Mouse (Mus musculus): Measurements from ENCODE around the gene Mcee. TPM values are rescaled to one million over a fixed set of nuclear protein-coding genes. Genes with fewer than 3 reads are reported as not detected.
A peak's percentile ranks its signal among the peaks of the same experiment; 100 is the strongest.

Mcee gene
- polyA plus RNA-seq, 1 experiment from 2014 or later: 74.6 TPM

GRCm38 (mm10) chr7:64391479-64391878 is 928 bp upstream of the Mcee start:
- Histone ChIP-seq H3K9me3 (ENCODE audit: control insufficient read depth, low read depth, low read length) (no peaks in the 10 kb centered on the region), H3K4me1 (ENCODE audit: control insufficient read depth, insufficient read depth, low read length) (peaks cover 2% of the 10 kb centered on the region; the same call in 1 of the 2 replicates), H3K27me3 (ENCODE audit: control insufficient read depth, insufficient read depth, low read length) (no peaks in the 10 kb centered on the region), H3K27ac (ENCODE audit: low read length) (no peak overlapping the region; the same call in 1 of the 2 replicates), H3K9ac (replicated peaks; ENCODE audit: low read depth, low read length) (peak overlapping the region; percentile 51), H3K36me3 (ENCODE audit: control insufficient read depth, insufficient read depth, low read length) (peaks cover 13% of the 10 kb centered on the region; the same call in 1 of the 2 replicates), H3K4me2 (replicated peaks; ENCODE audit: low read depth, low read length) (peak overlapping the region; percentile 81), H3K4me3 (ENCODE audit: low read depth, low read length) (peak overlapping the region; percentile 74)
- 3% methylated on average over 8 of the region's 8 CpGs for WGBS
- no peak for ATAC-seq (ENCODE audit: insufficient number of reproducible peaks, insufficient read depth, low FRiP score, low read depth)

GRCm38 (mm10) chr7:64392819-64393151 is 378 bp downstream of the Mcee start:
- H3K36me3 ChIP-seq (ENCODE audit: control insufficient read depth, insufficient read depth, low read length): peaks cover 12% of the 10 kb centered on the region; the same call in 1 of the 2 replicates
- peak overlapping the region; percentile 69; the same call in 1 of the 2 replicates for H3K27ac ChIP-seq (ENCODE audit: low read length)
- H3K9me3 ChIP-seq (ENCODE audit: control insufficient read depth, low read depth, low read length): no peaks in the 10 kb centered on the region
- H3K4me3 ChIP-seq (ENCODE audit: low read depth, low read length): peak overlapping the region; percentile 74
- peak; percentile 59; the same call in 1 of the 2 replicates for ATAC-seq (ENCODE audit: insufficient number of reproducible peaks, insufficient read depth, low FRiP score, low read depth)
- H3K4me1 ChIP-seq (ENCODE audit: control insufficient read depth, insufficient read depth, low read length): peaks cover 2% of the 10 kb centered on the region; the same call in 1 of the 2 replicates
- H3K27me3 ChIP-seq (ENCODE audit: control insufficient read depth, insufficient read depth, low read length): no peaks in the 10 kb centered on the region
- peak overlapping the region; percentile 58 for H3K4me2 ChIP-seq (replicated peaks; ENCODE audit: low read depth, low read length)
- peak overlapping the region; percentile 80 for H3K9ac ChIP-seq (replicated peaks; ENCODE audit: low read depth, low read length)
- WGBS: under 1% methylated on average over 15 of the region's 15 CpGs

- no peak overlapping the region for H3K9ac ChIP-seq (replicated peaks; ENCODE audit: low read depth, low read length)
- no peaks in the 10 kb centered on the region for H3K4me1 ChIP-seq (ENCODE audit: control insufficient read depth, insufficient read depth, low read length)
- H3K9me3 ChIP-seq (ENCODE audit: control insufficient read depth, low read depth, low read length): no peaks in the 10 kb centered on the region
- WGBS: 88% methylated on average over 1 of the region's 1 CpGs
- no peak overlapping the region for H3K4me2 ChIP-seq (replicated peaks; ENCODE audit: low read depth, low read length)
- ATAC-seq (ENCODE audit: insufficient number of reproducible peaks, insufficient read depth, low FRiP score, low read depth): no peak
- no peak overlapping the region for H3K27ac ChIP-seq (ENCODE audit: low read length)
- no peak overlapping the region for H3K4me3 ChIP-seq (ENCODE audit: low read depth, low read length)
- peaks cover 3% of the 10 kb centered on the region for H3K36me3 ChIP-seq (ENCODE audit: control insufficient read depth, insufficient read depth, low read length)
- H3K27me3 ChIP-seq (ENCODE audit: control insufficient read depth, insufficient read depth, low read length): no peaks in the 10 kb centered on the region
These were observed 8.3 kb downstream of the Mcee start for GRCm38 (mm10) chr7:64400725-64401124.

GRCm38 (mm10) chr7:64402452-64402851 is 10.0 kb downstream of the Mcee start:
- Histone ChIP-seq H3K4me3 (ENCODE audit: low read depth, low read length) (no peak overlapping the region), H3K4me2 (replicated peaks; ENCODE audit: low read depth, low read length) (no peak overlapping the region), H3K9me3 (ENCODE audit: control insufficient read depth, low read depth, low read length) (no peaks in the 10 kb centered on the region), H3K27me3 (ENCODE audit: control insufficient read depth, insufficient read depth, low read length) (no peaks in the 10 kb centered on the region), H3K9ac (replicated peaks; ENCODE audit: low read depth, low read length) (no peak overlapping the region), H3K36me3 (ENCODE audit: control insufficient read depth, insufficient read depth, low read length) (peaks cover 3% of the 10 kb centered on the region), H3K4me1 (ENCODE audit: control insufficient read depth, insufficient read depth, low read length) (no peaks in the 10 kb centered on the region), H3K27ac (ENCODE audit: low read length) (no peak overlapping the region)
- no peak for ATAC-seq (ENCODE audit: insufficient number of reproducible peaks, insufficient read depth, low FRiP score, low read depth)
- 90% methylated on average over 4 of the region's 4 CpGs for WGBS

GRCm38 (mm10) chr7:64403989-64404388 is 11.6 kb downstream of the Mcee start:
- Histone ChIP-seq H3K27ac (ENCODE audit: low read length) (no peak overlapping the region), H3K4me2 (replicated peaks; ENCODE audit: low read depth, low read length) (no peak overlapping the region), H3K9ac (replicated peaks; ENCODE audit: low read depth, low read length) (no peak overlapping the region), H3K27me3 (ENCODE audit: control insufficient read depth, insufficient read depth, low read length) (no peaks in the 10 kb centered on the region), H3K36me3 (ENCODE audit: control insufficient read depth, insufficient read depth, low read length) (peaks cover 3% of the 10 kb centered on the region; the same call in 1 of the 2 replicates), H3K4me3 (ENCODE audit: low read depth, low read length) (no peak overlapping the region), H3K9me3 (ENCODE audit: control insufficient read depth, low read depth, low read length) (no peaks in the 10 kb centered on the region), H3K4me1 (ENCODE audit: control insufficient read depth, insufficient read depth, low read length) (no peaks in the 10 kb centered on the region)
- WGBS: 91% methylated on average over 8 of the region's 8 CpGs
- ATAC-seq (ENCODE audit: insufficient number of reproducible peaks, insufficient read depth, low FRiP score, low read depth): no peak

GRCm38 (mm10) chr7:64424861-64425260 is 32.5 kb downstream of the Mcee start:
- H3K4me3 ChIP-seq (ENCODE audit: low read depth, low read length): no peak overlapping the region
- WGBS: 61% methylated on average over 5 of the region's 5 CpGs
- H3K4me2 ChIP-seq (replicated peaks; ENCODE audit: low read depth, low read length): no peak overlapping the region
- H3K27me3 ChIP-seq (ENCODE audit: control insufficient read depth, insufficient read depth, low read length): no peaks in the 10 kb centered on the region
- ATAC-seq (ENCODE audit: insufficient number of reproducible peaks, insufficient read depth, low FRiP score, low read depth): no peak
- no peaks in the 10 kb centered on the region for H3K4me1 ChIP-seq (ENCODE audit: control insufficient read depth, insufficient read depth, low read length)
- no peaks in the 10 kb centered on the region for H3K9me3 ChIP-seq (ENCODE audit: control insufficient read depth, low read depth, low read length)
- no peak overlapping the region for H3K9ac ChIP-seq (replicated peaks; ENCODE audit: low read depth, low read length)
- no peaks in the 10 kb centered on the region for H3K36me3 ChIP-seq (ENCODE audit: control insufficient read depth, insufficient read depth, low read length)
- H3K27ac ChIP-seq (ENCODE audit: low read length): no peak overlapping the region

- H3K27me3 ChIP-seq (ENCODE audit: control insufficient read depth, insufficient read depth, low read length): no peaks in the 10 kb centered on the region
- ATAC-seq (ENCODE audit: insufficient number of reproducible peaks, insufficient read depth, low FRiP score, low read depth): no peak
- no peaks in the 10 kb centered on the region for H3K9me3 ChIP-seq (ENCODE audit: control insufficient read depth, low read depth, low read length)
- H3K4me1 ChIP-seq (ENCODE audit: control insufficient read depth, insufficient read depth, low read length): no peaks in the 10 kb centered on the region
- WGBS: 69% methylated on average over 5 of the region's 5 CpGs
- H3K4me3 ChIP-seq (ENCODE audit: low read depth, low read length): no peak overlapping the region
- no peaks in the 10 kb centered on the region for H3K36me3 ChIP-seq (ENCODE audit: control insufficient read depth, insufficient read depth, low read length)
- no peak overlapping the region for H3K4me2 ChIP-seq (replicated peaks; ENCODE audit: low read depth, low read length)
- H3K9ac ChIP-seq (replicated peaks; ENCODE audit: low read depth, low read length): no peak overlapping the region
- no peak overlapping the region for H3K27ac ChIP-seq (ENCODE audit: low read length)
These were observed 47.5 kb downstream of the Mcee start for GRCm38 (mm10) chr7:64439595-64440518.

- no peak for ATAC-seq (ENCODE audit: insufficient number of reproducible peaks, insufficient read depth, low FRiP score, low read depth)
- H3K36me3 ChIP-seq (ENCODE audit: control insufficient read depth, insufficient read depth, low read length): no peaks in the 10 kb centered on the region
- no peak overlapping the region for H3K27ac ChIP-seq (ENCODE audit: low read length)
- no peaks in the 10 kb centered on the region for H3K9me3 ChIP-seq (ENCODE audit: control insufficient read depth, low read depth, low read length)
- no peak overlapping the region for H3K4me2 ChIP-seq (replicated peaks; ENCODE audit: low read depth, low read length)
- H3K27me3 ChIP-seq (ENCODE audit: control insufficient read depth, insufficient read depth, low read length): no peaks in the 10 kb centered on the region
- no peak overlapping the region for H3K9ac ChIP-seq (replicated peaks; ENCODE audit: low read depth, low read length)
- no peak overlapping the region for H3K4me3 ChIP-seq (ENCODE audit: low read depth, low read length)
- WGBS: 81% methylated on average over 8 of the region's 8 CpGs
- H3K4me1 ChIP-seq (ENCODE audit: control insufficient read depth, insufficient read depth, low read length): no peaks in the 10 kb centered on the region
These were observed 48.1 kb downstream of the Mcee start for GRCm38 (mm10) chr7:64440519-64440918.

Data from stomach, embryonic 14.5 days (tissue).